Mouse (Mus musculus) heart, postnatal 0 days (tissue): ENCODE data around the gene Vamp5.

Experiments used
- CTCF ChIP-seq: IDR thresholded peaks from 2 replicates; pipeline ENCODE4 v1.5.1; 2016; ENCODE audit warnings: antibody characterized with exemption, control low read depth, low read depth
- EP300 ChIP-seq: IDR thresholded peaks from 2 replicates; pipeline ENCODE4 v1.6.1; 2016; ENCODE audit warnings: antibody characterized with exemption, low read depth

DNA sequence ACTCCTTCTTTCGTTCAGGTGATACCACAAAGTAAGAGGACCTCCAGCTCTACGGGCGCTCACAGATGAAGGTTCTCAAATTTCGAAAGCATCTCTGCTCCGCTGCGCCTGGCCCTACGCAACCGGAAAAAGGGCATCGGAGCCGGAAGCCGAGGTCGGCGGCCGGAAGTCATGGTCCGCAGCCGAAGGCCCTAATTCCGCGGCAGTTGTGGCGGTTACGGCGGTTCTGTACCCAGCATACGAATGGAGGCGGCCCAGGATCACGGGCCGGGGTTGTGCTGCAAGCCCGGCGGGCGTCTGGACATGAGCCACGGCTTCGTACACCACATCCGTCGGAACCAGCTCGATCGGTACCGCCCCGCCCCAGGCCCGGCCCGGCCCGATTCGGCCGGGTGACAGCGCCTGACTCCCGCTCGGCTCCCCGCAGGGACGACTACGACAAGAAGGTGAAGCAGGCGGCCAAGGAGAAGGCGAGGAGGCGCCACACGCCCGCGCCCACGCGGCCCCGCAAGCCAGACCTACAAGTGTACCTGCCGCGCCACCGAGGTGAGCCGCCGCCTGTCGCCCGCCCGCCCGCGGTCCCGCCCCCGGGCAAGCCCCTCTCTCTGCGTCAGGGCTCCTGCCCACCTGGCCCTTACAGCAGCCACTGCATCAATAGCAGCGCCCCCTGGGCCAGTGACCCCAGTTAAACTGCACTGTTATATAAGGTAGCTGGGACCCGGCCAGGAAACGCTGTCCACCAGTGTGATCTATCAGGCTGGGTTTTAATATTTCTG lies 32.9 kb downstream of the Vamp5 start, which contains the start of gene 0610030E20Rik:
- TF ChIP-seq CTCF, result peak; percentile 21
- TF ChIP-seq EP300, result no peak
